Mouse (Mus musculus): ENCODE measurements around the gene Vps25. TPM values are rescaled to one million over a fixed set of nuclear protein-coding genes. Genes with fewer than 3 reads are reported as not detected.

Gene Vps25
- polyA plus RNA-seq, 1 experiment from 2014 or later = 94.1 TPM

DNA sequence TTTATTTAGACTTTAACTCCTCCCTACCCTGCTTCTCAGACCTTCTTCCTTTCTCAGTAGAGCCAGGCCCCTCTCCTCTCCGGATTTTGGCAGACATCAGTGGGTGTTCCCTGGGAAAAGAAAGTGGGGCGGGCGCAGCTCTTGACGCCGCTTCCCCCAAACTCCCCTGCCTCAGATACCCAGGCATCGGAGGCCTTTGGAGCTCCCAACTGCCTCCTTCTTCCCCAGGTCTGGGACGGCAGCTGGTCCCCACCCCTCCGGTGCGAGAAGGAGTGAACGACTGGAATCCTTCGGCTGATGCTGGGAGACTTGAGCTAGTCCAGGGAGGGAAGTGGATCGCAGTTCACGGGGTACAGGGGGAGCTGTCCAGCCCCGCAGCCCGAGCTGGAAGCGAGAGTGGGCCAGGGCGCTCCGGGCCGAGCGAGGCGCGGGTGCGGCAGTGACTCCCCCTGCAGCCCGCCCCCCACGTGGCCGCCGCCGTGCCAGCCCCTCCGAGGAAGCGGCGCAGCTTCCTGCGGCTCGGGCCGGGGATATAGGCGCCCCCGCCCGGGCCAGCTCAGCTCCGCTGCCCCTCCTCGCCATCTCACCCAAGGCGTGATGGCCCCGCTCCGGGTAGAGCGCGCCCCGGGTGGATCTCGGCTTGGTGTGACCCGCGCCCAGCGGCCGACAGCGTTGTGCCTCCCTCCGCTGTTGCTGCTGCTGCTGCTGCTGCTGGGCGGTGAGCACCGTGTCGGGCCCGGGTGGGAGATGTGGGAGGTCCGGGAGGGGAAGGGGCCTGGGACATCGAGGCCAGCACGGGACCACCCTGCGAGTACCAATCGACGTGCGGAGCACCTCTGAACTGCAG, 7.4 kb upstream of the Vps25 start, which contains the start of gene Ramp2:
Ramp2 (plus strand) TSS at position 174 of the 847 bp plus-strand sequence.
- Histone ChIP-seq H3K9ac (replicated peaks) (peak within 1 kb of the TSS; percentile 75), H3K27ac (peak within 1 kb of the TSS; percentile 74), H3K27me3 (peaks cover 22% of the 10 kb centered on the region), H3K36me3 (no peaks in the 10 kb centered on the region), H3K4me2 (peak within 1 kb of the TSS; percentile 98), H3K4me1 (replicated peaks) (peaks cover 34% of the 10 kb centered on the region), H3K9me3 (no peaks in the 10 kb centered on the region), H3K4me3 (replicated peaks) (peak within 1 kb of the TSS; percentile 63)
- peak; percentile 58 for ATAC-seq (ENCODE audit: insufficient number of reproducible peaks, insufficient read depth, low FRiP score, low TSS enrichment, low read depth)
- under 1% methylated on average over 61 of the region's 63 CpGs for WGBS

DNA sequence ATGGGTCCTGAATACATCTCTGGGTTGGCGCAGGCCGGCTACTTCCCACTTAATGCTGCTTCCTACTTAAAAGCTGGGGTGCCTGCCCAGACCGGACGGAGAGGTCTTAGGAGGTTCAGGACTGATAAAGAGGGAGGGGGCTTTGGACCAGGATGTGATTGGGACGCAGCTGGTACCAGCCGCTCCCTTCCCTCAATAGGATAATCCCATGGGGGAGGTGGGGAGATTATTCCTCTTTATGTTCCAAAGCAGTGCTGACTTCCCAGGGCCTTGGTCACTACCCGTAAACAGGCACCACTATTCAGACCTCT, 6.8 kb upstream of the Vps25 start:
- Histone ChIP-seq H3K27me3 (peaks cover 22% of the 10 kb centered on the region), H3K36me3 (no peaks in the 10 kb centered on the region), H3K4me1 (replicated peaks) (peaks cover 34% of the 10 kb centered on the region), H3K4me3 (replicated peaks) (peak overlapping the region; percentile 63), H3K4me2 (peak overlapping the region; percentile 98), H3K27ac (peak overlapping the region; percentile 74; the same call in 1 of the 2 replicates), H3K9ac (replicated peaks) (peak overlapping the region; percentile 75; the same call in 1 of the 2 replicates), H3K9me3 (no peaks in the 10 kb centered on the region)
- WGBS = 11% methylated on average over 7 of the region's 7 CpGs
- no peak for ATAC-seq (ENCODE audit: insufficient number of reproducible peaks, insufficient read depth, low FRiP score, low TSS enrichment, low read depth)

DNA sequence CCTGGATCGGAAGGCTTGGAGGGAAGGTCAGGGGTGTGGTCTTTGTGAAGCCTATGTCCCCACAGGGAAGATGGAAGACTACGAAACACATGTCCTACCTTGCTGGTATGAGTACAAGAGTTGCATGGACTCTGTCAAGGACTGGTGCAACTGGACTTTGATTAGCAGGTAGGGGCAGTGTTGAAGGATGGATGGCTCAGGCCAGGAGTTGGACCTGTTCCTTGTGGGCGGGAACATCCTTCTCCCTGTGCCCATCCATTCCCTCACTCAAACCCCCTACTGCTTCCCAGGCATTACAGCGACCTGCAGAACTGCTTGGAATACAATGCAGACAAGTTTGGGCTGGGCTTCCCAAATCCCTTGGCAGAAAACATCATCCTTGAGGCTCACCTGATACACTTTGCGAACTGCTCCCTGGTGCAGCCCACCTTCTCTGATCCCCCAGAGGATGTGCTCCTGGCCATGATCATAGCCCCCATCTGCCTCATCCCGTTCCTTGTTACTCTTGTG, 5.9 kb upstream of the Vps25 start:
- Histone ChIP-seq H3K36me3 (no peaks in the 10 kb centered on the region), H3K9ac (replicated peaks) (no peak overlapping the region), H3K4me3 (replicated peaks) (peak overlapping the region; percentile 63), H3K4me2 (peak overlapping the region; percentile 98), H3K9me3 (no peaks in the 10 kb centered on the region), H3K27ac (0 out of 2 replicates have a peak overlapping the region, but pooled peaks have one; percentile 29), H3K27me3 (peaks cover 22% of the 10 kb centered on the region), H3K4me1 (replicated peaks) (peaks cover 34% of the 10 kb centered on the region)
- ATAC-seq (ENCODE audit: insufficient number of reproducible peaks, insufficient read depth, low FRiP score, low TSS enrichment, low read depth) = no peak
- 85% methylated on average over 6 of the region's 6 CpGs for WGBS

DNA sequence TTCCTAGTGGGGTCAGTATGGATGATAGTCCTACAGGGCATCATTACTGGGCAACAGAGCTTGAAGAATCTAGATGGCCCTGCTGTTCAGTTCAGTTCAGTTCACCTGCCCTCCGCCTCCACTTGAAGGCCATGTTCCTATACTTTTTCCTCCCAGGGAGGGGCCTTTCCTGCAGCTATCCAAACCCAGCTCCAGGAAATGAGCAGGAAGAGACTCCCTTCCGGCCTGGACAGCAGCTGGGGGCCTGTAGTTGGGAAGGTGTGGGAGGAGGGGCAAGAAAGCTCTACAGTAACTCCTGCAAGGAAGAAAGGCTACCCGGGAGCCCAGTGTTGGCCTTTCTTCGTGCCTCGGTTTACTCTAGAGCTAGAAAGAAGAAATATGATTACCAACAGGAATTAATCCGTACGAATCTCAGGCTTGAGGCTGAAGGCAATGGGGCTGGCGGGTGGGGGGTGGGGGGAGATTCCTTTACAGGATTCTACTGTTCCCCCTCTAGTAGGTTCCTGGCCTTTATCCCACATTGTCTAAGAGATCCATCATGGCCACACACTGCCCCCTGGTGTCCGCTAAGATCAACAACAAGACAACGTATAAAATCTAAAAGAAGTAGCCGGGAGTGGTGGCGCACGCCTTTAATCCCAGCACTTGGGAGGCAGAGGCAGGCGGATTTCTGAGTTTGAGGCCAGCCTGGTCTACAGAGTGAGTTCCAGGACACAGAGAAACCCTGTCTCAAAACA, 5.1 kb upstream of the Vps25 start:
- H3K27ac ChIP-seq = no peak overlapping the region

DNA sequence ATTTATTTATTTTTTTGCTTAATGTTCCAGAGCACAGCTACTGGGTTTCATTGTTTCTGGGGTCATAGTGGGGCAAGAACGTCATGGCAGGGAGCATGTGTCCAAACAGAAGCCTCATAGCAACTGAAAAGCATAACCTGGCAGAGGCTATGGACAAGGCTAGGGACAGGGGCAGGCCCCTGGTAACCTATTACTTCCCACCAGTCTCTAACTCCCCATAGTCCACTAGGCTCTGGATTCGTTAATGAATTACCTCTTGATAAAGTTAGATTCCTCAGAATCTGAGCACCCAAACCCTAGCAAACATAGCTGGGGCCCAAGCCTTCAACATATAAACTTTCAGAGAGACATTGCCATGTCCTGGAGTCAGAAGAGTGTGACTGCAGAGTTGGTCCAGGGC, 2.5 kb upstream of the Vps25 start:
- Histone ChIP-seq H3K9ac (replicated peaks) (no peak overlapping the region), H3K4me2 (no peak overlapping the region), H3K27ac (no peak overlapping the region), H3K27me3 (peaks cover 22% of the 10 kb centered on the region), H3K36me3 (peaks cover 3% of the 10 kb centered on the region), H3K9me3 (no peaks in the 10 kb centered on the region), H3K4me3 (replicated peaks) (no peak overlapping the region), H3K4me1 (replicated peaks) (peaks cover 32% of the 10 kb centered on the region)
- no peak for ATAC-seq (ENCODE audit: insufficient number of reproducible peaks, insufficient read depth, low FRiP score, low TSS enrichment, low read depth)
- WGBS = 72% methylated on average over 2 of the region's 2 CpGs

More for the DNA sequence above, 5.1 kb upstream of the Vps25 start:
- Histone ChIP-seq H3K4me2 (peak overlapping the region; percentile 2; the same call in 1 of the 2 replicates), H3K36me3 (no peaks in the 10 kb centered on the region), H3K27me3 (peaks cover 22% of the 10 kb centered on the region), H3K9ac (replicated peaks) (no peak overlapping the region), H3K4me3 (replicated peaks) (no peak overlapping the region), H3K9me3 (no peaks in the 10 kb centered on the region), H3K4me1 (replicated peaks) (peaks cover 39% of the 10 kb centered on the region)
- 29% methylated on average over 14 of the region's 14 CpGs for WGBS
- no peak for ATAC-seq (ENCODE audit: insufficient number of reproducible peaks, insufficient read depth, low FRiP score, low TSS enrichment, low read depth)

DNA sequence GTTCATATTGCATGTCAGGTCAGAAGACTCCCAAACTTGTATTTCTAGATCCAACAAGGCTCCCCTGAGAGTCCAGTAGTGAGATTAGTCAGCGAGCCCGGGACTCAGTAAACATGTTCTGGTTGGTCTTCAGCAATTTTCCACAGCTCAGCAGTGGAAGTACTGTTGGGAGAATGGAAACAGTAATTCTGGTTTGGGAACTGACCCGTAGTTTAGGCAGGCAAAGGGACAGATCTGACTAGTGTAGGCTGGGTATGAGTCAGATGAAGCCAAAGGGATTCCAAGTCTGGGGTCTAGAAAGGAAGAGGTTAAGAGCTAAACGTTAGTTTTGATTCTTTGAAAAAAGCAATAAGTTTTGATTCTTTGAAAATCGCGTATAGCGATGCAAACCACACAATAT, 566 bp upstream of the Vps25 start:
- Histone ChIP-seq H3K36me3 (peaks cover 17% of the 10 kb centered on the region), H3K4me1 (replicated peaks) (peaks cover 20% of the 10 kb centered on the region), H3K27me3 (peaks cover 4% of the 10 kb centered on the region), H3K9ac (replicated peaks) (peak overlapping the region; percentile 90), H3K4me2 (peak overlapping the region; percentile 95), H3K4me3 (replicated peaks) (peak overlapping the region; percentile 90), H3K27ac (peak overlapping the region; percentile 88), H3K9me3 (no peaks in the 10 kb centered on the region)
- 17% methylated on average over 7 of the region's 7 CpGs for WGBS
- ATAC-seq (ENCODE audit: insufficient number of reproducible peaks, insufficient read depth, low FRiP score, low TSS enrichment, low read depth) = no peak

DNA sequence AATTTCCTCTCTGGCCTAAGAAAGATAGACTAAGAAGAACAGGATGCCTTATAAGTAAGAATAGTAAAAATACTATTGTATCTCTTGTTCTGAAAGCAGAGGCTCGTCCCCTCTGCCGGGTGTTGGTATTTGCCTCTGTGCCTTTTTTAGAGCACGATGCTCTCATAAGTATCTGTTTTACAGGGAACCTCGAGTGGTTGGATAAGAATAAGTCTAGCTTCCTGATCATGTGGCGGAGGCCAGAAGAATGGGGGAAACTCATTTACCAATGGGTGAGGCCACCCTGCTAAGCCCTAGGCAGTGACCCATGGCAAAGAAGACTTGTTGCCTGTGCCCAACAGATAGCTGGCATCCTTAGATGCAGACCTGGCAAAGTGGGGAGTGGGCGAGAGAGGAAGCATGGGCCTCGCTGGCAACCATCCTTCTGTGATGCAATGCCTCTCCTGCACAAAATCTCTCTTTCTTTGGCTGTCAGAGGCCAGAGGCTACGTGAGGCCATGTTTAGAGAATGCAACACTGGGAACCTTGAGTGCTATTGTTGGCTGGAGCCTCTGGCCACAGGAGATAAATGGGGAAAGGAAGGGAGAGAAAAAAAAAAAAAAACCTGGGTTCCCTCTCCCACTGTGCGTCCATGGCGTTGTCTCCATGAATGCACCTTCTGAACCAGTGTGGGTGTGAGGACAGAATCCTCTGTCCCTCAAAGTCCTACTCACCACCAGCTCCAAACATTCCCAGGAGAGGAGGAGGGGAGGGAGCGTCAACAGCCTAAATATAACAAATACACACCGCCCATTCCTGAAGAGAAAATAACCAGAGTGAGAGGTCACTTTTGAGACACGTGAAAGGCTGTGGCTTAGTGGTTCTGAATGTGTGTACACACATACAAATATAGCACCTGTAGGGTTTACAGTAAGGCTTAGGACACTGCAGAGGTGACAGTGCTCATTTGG, 2.6 kb downstream of the Vps25 start:
- no peak overlapping the region for H3K9ac ChIP-seq (replicated peaks)
- H3K4me1 ChIP-seq (replicated peaks) = peaks cover 38% of the 10 kb centered on the region
- H3K27ac ChIP-seq = no peak overlapping the region
- no peak for ATAC-seq (ENCODE audit: insufficient number of reproducible peaks, insufficient read depth, low FRiP score, low TSS enrichment, low read depth)
- no peaks in the 10 kb centered on the region; the same call in 1 of the 2 replicates for H3K27me3 ChIP-seq
- H3K4me3 ChIP-seq (replicated peaks) = no peak overlapping the region
- WGBS = 92% methylated on average over 13 of the region's 13 CpGs
- H3K36me3 ChIP-seq = peaks cover 20% of the 10 kb centered on the region
- H3K4me2 ChIP-seq = no peak overlapping the region
- H3K9me3 ChIP-seq = no peaks in the 10 kb centered on the region

DNA sequence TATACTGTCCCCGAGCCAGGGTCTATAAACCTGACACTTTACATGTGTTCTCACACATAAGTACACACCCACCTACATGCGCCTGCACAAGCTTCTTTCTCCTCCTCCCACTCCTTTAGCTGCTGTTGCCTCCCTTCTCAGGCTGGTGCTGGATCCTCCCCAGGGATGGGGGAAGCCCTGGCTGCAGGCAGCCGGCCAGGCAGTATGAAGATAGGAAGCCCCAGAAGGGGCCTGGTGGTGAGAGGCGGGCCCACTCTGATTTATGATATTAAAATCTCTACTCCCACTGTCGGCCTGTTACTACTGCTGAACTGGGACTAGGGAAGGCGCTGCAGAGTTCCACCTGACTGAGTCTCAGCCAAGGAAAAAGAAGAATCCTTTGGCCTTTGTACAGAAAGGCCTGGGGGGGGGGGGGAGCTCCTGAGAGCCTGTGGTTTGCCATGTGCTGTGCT, 5.8 kb downstream of the Vps25 start:
- Histone ChIP-seq H3K27ac (peak overlapping the region; percentile 89), H3K9me3 (no peaks in the 10 kb centered on the region), H3K4me3 (replicated peaks) (peak overlapping the region; percentile 59; the same call in 1 of the 2 replicates), H3K4me2 (peak overlapping the region; percentile 97), H3K4me1 (replicated peaks) (peaks cover 46% of the 10 kb centered on the region), H3K27me3 (peaks cover 30% of the 10 kb centered on the region), H3K36me3 (peaks cover 20% of the 10 kb centered on the region), H3K9ac (replicated peaks) (peak overlapping the region; percentile 72; the same call in 1 of the 2 replicates)
- ATAC-seq (ENCODE audit: insufficient number of reproducible peaks, insufficient read depth, low FRiP score, low TSS enrichment, low read depth) = no peak
- 24% methylated on average over 6 of the region's 6 CpGs for WGBS

DNA sequence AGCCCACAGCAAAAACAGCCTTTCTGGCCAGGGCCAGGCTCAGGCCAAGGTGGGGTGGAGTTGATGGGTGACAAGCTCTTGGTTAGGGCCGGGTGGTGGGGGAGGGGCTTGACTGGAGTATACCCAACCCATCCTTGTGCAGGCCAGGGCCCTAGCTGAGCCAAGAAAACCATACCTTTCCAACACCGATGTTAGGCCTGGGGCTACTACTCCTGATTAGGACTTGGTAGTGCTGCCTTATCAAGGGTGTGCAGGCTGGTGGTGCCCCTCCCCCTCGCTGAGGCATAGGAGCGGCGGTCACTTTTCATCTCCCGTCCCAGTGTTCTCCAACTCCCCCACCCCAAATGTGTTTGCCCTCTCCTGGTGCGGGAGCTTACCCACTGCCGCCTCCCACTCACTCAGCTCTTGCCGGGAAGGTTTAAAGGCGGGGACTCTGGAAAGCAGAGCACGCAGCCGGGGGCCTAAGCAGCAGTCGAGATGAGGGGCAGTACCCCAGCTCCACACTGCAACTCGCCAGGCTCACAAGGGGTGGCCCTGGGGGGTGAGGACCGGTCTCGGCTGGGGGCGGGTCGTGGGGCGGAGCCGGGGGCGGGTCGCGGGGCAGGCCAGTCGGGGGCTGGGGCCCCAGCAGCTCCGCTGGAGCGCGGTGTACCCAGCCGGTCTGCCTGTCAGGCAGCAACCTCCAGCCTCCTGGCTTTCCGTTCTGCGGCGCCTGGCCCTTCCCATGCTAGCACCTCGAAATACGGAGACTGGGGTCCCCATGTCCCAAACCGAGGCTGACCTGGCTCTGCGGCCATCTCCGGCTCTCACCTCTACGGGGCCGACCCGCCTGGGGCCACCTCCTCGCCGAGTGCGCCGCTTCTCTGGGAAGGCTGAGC, 6.7 kb downstream of the Vps25 start, which contains the start of gene Wnk4:
Wnk4 (plus strand) TSS at position 620 of the 878 bp plus-strand sequence.
- H3K27ac ChIP-seq = peak within 1 kb of the TSS; percentile 89
- peak within 1 kb of the TSS; percentile 59 for H3K4me3 ChIP-seq (replicated peaks)
- H3K36me3 ChIP-seq = peaks cover 20% of the 10 kb centered on the region
- peaks cover 38% of the 10 kb centered on the region for H3K27me3 ChIP-seq
- H3K4me2 ChIP-seq = peak within 1 kb of the TSS; percentile 97
- peak; percentile 80 for ATAC-seq (ENCODE audit: insufficient number of reproducible peaks, insufficient read depth, low FRiP score, low TSS enrichment, low read depth)
- no peaks in the 10 kb centered on the region for H3K9me3 ChIP-seq
- WGBS = under 1% methylated on average over 43 of the region's 43 CpGs
- H3K4me1 ChIP-seq (replicated peaks) = peaks cover 48% of the 10 kb centered on the region
- peak within 1 kb of the TSS; percentile 72 for H3K9ac ChIP-seq (replicated peaks)
